Mouse (Mus musculus): ENCODE measurements at regions not wholly inside any gene's neighbourhood (a gene's known extent, or its start where the extent isn't known, plus 50 kb on each side); places are given as distances from the start of the nearest gene placed in this dataset.

DNA sequence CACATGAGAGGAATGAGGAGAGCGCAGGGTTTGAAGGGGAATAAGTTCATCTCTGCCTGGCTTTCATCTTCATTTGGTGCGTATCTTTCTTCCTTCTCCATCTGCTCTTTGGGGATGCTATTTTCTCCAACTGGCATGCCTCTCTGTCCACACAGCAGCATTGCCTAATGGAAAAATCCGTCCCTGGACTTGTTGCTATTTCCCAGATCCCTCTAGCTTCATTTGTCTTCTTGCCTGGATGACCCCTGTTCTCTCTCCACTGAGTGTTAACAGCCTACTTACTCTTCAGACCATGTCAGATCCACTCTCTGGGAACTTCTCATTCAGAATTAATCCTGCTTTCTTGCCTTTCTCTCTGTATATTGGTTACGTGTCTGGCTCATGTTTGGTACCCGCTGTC is 102.7 kb upstream of the Pkn2 start:
- Histone ChIP-seq H3K36me3 (ENCODE audit: control insufficient read depth, insufficient read depth, low read length) (no peaks in the 10 kb centered on the region), H3K27ac (replicated peaks; ENCODE audit: insufficient read depth, low read depth, low read length) (no peak overlapping the region), H3K27me3 (ENCODE audit: control insufficient read depth, insufficient read depth, low read length) (no peaks in the 10 kb centered on the region), H3K4me3 (ENCODE audit: insufficient read depth, low read depth, low read length) (no peak overlapping the region), H3K79me2 (ENCODE audit: control insufficient read depth, insufficient read depth, low read length) (no peaks in the 10 kb centered on the region), H3K4me1 (ENCODE audit: control insufficient read depth, insufficient read depth, low read length) (no peaks in the 10 kb centered on the region), H3K9ac (ENCODE audit: low read depth, low read length) (no peak overlapping the region)
- TF ChIP-seq CTCF (IDR thresholded peaks at IDR 0.05; ENCODE audit: low read depth, low read length) (no peak), POLR2A (IDR thresholded peaks at IDR 0.05; ENCODE audit: extremely low read depth, insufficient read depth, low read length) (no peak)
- no peak for DNase-seq (ENCODE audit: extremely low read depth, low read depth, low spot score)
- 81% methylated on average over 5 of the region's 5 CpGs for WGBS

DNA sequence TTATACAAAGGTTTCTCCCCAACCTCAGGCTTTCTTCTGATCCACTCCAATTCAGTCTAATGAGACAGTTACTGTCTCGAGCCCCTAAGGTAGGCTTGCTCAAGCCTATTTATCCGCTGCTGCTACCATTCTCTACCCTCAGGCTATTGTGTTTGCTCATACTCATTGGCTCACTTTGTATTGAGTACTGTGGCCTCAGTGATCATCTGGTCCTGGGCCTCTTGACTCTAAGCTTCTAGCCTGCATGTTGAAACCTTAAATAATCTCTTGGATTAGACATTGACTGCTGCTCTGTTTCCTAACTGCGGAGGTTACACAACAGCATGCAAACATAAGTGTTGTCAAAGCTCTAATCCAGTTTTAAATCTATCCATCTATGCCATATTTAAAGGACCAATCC is 99.4 kb upstream of the Pkn2 start:
- no peaks in the 10 kb centered on the region for H3K79me2 ChIP-seq (ENCODE audit: control insufficient read depth, insufficient read depth, low read length)
- no peak overlapping the region for H3K9ac ChIP-seq (ENCODE audit: low read depth, low read length)
- no peaks in the 10 kb centered on the region for H3K4me1 ChIP-seq (ENCODE audit: control insufficient read depth, insufficient read depth, low read length)
- no peak overlapping the region for H3K4me3 ChIP-seq (ENCODE audit: insufficient read depth, low read depth, low read length)
- no peak overlapping the region for H3K27ac ChIP-seq (replicated peaks; ENCODE audit: insufficient read depth, low read depth, low read length)
- H3K27me3 ChIP-seq (ENCODE audit: control insufficient read depth, insufficient read depth, low read length): no peaks in the 10 kb centered on the region
- no peak for TF ChIP-seq CTCF (IDR thresholded peaks at IDR 0.05; ENCODE audit: low read depth, low read length)
- no peaks in the 10 kb centered on the region for H3K36me3 ChIP-seq (ENCODE audit: control insufficient read depth, insufficient read depth, low read length)
- 83% methylated on average over 3 of the region's 3 CpGs for WGBS
- DNase-seq (ENCODE audit: extremely low read depth, low read depth, low spot score): no peak

DNA sequence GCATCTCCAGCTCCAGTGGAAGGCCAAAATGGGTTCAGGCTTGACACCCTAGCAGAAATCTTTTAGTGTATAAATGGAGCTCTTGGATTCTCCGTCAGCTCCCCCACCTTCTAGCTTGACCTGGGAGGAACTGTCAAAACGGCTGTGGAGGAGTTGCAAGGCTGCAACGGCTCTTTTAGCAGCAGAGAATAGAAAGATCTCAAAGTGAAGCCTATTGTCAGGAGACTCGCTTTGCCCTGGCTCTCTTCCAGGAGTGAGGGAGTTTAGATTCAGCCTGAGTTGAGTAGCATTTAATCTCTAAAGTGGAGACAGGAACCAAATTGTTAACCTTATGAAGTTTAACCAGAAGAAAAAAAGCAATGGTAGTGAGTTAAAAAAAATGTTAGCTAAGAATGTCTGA is 97.4 kb upstream of the Pkn2 start:
- no peaks in the 10 kb centered on the region for H3K36me3 ChIP-seq (ENCODE audit: control insufficient read depth, insufficient read depth, low read length)
- no peaks in the 10 kb centered on the region for H3K4me1 ChIP-seq (ENCODE audit: control insufficient read depth, insufficient read depth, low read length)
- H3K27me3 ChIP-seq (ENCODE audit: control insufficient read depth, insufficient read depth, low read length): no peaks in the 10 kb centered on the region
- 70% methylated on average over 4 of the region's 4 CpGs for WGBS
- TF ChIP-seq POLR2A (IDR thresholded peaks at IDR 0.05; ENCODE audit: extremely low read depth, insufficient read depth, low read length) (no peak), CTCF (IDR thresholded peaks at IDR 0.05; ENCODE audit: low read depth, low read length) (no peak)
- DNase-seq (ENCODE audit: extremely low read depth, low read depth, low spot score): no peak
- no peaks in the 10 kb centered on the region for H3K79me2 ChIP-seq (ENCODE audit: control insufficient read depth, insufficient read depth, low read length)
- H3K9ac ChIP-seq (ENCODE audit: low read depth, low read length): no peak overlapping the region
- H3K27ac ChIP-seq (replicated peaks; ENCODE audit: insufficient read depth, low read depth, low read length): no peak overlapping the region
- H3K4me3 ChIP-seq (ENCODE audit: insufficient read depth, low read depth, low read length): no peak overlapping the region

DNA sequence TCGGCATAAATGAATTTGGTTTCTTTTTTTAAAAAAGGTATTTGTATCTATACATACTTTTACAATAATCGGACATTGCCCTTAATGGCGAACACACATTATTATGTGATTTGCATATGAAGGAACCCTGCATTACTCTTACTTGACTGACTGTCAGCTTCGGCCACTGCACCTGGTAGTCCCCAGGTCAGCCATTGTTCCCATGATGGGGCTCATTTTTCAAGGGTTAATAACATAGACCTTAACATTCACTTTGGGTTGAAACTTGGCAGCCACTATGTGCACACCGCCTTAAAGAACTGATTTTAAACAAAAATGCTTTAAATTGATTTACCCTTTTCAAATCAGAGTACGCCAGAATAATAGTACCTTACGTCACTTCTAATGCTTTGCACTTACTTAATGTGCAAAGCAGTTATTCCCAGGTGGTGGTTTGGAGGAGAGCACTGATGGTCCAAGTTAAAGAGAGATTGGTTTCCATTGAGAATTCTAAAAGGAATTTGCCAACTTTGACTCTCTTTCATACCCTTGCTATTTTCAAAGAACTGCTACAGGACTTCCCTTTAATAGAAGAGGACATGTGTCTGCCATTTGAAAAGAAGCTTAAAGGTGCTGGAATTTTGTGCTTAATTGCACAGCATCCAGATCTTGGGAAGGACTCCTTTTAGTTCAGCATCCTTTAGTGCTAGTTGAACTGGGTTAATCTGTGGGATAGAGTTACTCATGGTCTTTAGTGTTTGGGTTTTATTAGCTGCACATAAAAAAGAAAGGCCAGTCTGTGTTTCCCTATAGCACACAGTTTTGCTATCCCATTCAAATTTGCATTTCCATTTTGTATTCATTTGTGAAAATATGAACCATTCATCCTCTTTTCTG is 95.0 kb upstream of the Pkn2 start:
- 92% methylated on average over 7 of the region's 7 CpGs for WGBS
- H3K9ac ChIP-seq (ENCODE audit: low read depth, low read length): no peak overlapping the region
- H3K4me1 ChIP-seq (ENCODE audit: control insufficient read depth, insufficient read depth, low read length): no peaks in the 10 kb centered on the region
- no peaks in the 10 kb centered on the region for H3K36me3 ChIP-seq (ENCODE audit: control insufficient read depth, insufficient read depth, low read length)
- H3K4me3 ChIP-seq (ENCODE audit: insufficient read depth, low read depth, low read length): no peak overlapping the region
- H3K79me2 ChIP-seq (ENCODE audit: control insufficient read depth, insufficient read depth, low read length): no peaks in the 10 kb centered on the region
- DNase-seq (ENCODE audit: extremely low read depth, low read depth, low spot score): no peak
- TF ChIP-seq CTCF (IDR thresholded peaks at IDR 0.05; ENCODE audit: low read depth, low read length): no peak
- TF ChIP-seq POLR2A (IDR thresholded peaks at IDR 0.05; ENCODE audit: extremely low read depth, insufficient read depth, low read length): no peak
- H3K27me3 ChIP-seq (ENCODE audit: control insufficient read depth, insufficient read depth, low read length): no peaks in the 10 kb centered on the region
- no peak overlapping the region for H3K27ac ChIP-seq (replicated peaks; ENCODE audit: insufficient read depth, low read depth, low read length)

DNA sequence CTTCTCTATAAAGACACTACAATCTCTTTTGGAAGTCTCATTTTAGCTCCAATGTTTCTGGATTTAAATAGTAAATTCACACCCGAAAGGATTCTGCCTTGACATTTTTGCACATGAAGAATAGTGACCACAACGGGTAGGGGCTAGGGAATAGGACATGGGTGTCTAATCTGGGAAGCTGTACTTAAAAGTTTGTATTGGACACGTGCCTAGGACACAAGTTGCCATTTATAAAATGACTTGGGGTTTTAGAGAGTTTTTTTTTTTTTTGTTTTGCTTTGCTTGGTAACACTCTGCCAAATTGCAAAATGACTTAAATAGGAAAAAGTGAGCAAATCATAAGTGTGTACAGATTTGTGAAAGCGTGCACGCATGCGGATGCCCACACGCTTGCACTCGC is 93.8 kb upstream of the Pkn2 start:
- WGBS: 84% methylated on average over 8 of the region's 8 CpGs
- Histone ChIP-seq H3K27ac (replicated peaks; ENCODE audit: insufficient read depth, low read depth, low read length) (no peak overlapping the region), H3K79me2 (ENCODE audit: control insufficient read depth, insufficient read depth, low read length) (no peaks in the 10 kb centered on the region), H3K4me3 (ENCODE audit: insufficient read depth, low read depth, low read length) (no peak overlapping the region), H3K9ac (ENCODE audit: low read depth, low read length) (no peak overlapping the region), H3K27me3 (ENCODE audit: control insufficient read depth, insufficient read depth, low read length) (no peaks in the 10 kb centered on the region), H3K4me1 (ENCODE audit: control insufficient read depth, insufficient read depth, low read length) (no peaks in the 10 kb centered on the region), H3K36me3 (ENCODE audit: control insufficient read depth, insufficient read depth, low read length) (no peaks in the 10 kb centered on the region)
- no peak for TF ChIP-seq POLR2A (IDR thresholded peaks at IDR 0.05; ENCODE audit: extremely low read depth, insufficient read depth, low read length)
- no peak for TF ChIP-seq CTCF (IDR thresholded peaks at IDR 0.05; ENCODE audit: low read depth, low read length)
- DNase-seq (ENCODE audit: extremely low read depth, low read depth, low spot score): no peak

DNA sequence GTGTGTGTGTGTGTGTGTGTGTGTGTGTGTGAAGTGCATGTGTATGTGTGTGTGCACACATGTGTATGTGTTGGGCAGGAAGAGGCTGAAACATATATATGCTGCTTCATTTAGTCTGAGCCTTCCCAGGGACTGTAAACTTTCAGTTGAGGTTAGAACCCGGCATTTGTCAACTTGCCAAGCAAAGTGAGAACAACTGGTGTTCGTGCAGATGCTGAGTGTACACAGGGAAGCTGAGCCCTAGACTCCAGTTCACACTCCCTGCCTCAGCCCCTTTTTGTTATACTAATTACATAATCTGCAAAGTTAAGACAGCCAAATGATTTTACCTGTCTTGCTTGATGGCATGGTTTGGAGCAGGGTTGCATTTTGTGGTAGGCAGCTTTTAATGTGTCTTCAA is 87.7 kb upstream of the Pkn2 start:
- whole genome bisulfite sequencing: 56% methylated on average over 2 of the region's 2 CpGs
- no peaks in the 10 kb centered on the region for H3K27me3 ChIP-seq (ENCODE audit: control insufficient read depth, insufficient read depth, low read length)
- no peaks in the 10 kb centered on the region for H3K79me2 ChIP-seq (ENCODE audit: control insufficient read depth, insufficient read depth, low read length)
- no peaks in the 10 kb centered on the region for H3K36me3 ChIP-seq (ENCODE audit: control insufficient read depth, insufficient read depth, low read length)
- no peak for DNase-seq (ENCODE audit: extremely low read depth, low read depth, low spot score)
- H3K9ac ChIP-seq (ENCODE audit: low read depth, low read length): no peak overlapping the region
- no peak overlapping the region for H3K27ac ChIP-seq (replicated peaks; ENCODE audit: insufficient read depth, low read depth, low read length)
- TF ChIP-seq CTCF (IDR thresholded peaks at IDR 0.05; ENCODE audit: low read depth, low read length) (no peak), POLR2A (IDR thresholded peaks at IDR 0.05; ENCODE audit: extremely low read depth, insufficient read depth, low read length) (no peak)
- H3K4me1 ChIP-seq (ENCODE audit: control insufficient read depth, insufficient read depth, low read length): no peaks in the 10 kb centered on the region
- H3K4me3 ChIP-seq (ENCODE audit: insufficient read depth, low read depth, low read length): no peak overlapping the region

All from liver, adult 2 months (tissue).